Mouse (Mus musculus): ENCODE data around the gene Zfp1. TPM values are rescaled to one million over a fixed set of nuclear protein-coding genes. Genes with fewer than 3 reads are reported as not detected.

Zfp1 gene
- polyA plus RNA-seq, 1 experiment from 2014 or later: 17.5 TPM

DNA sequence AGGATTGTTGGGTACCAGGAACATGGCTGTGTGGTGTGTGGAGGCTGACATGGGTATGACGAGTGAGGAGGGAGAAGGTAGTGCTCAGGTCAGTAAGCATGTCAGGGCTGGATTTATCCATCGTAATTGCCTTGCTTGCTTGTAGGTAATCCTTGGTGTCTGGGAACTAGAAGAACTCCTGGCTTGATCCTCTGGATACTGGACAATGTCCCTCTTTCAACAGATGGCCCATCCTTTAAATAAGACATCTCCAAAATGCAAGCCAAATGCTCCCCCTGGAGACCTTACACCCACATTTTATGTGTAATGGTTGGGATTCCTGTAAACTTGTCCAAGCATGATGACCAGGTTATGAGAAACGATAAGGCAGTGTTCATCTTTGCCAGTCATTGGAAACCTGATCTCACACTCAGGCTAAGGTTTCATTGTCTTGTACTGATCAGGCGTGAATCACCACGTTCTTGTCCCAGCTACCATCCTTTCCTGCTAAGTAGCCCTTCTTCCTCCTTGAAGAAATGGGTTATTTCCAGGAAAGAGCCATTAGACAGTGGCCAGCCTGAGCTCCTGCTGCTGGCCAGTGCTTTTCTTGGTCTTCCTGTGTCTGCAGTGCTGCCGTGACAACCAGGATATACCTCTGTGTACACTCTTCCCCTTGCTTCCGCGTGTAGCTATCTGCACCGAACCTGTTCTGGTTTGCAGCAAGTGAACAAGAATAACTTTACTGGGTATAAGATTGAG, 43.3 kb upstream of the Zfp1 start:
- H3K4me1 ChIP-seq (ENCODE audit: control insufficient read depth in 2 of 2, insufficient read depth in 2 of 2, low read length in 2 of 2): peaks cover 20 to 48% of the 10 kb centered on the region in 2 experiments
- 65% methylated on average over 9 of the region's 9 CpGs for WGBS
- no peak overlapping the region for H3K9ac ChIP-seq (ENCODE audit: low read length)
- H3K4me3 ChIP-seq (ENCODE audit: control insufficient read depth in 1 of 2, insufficient read depth in 1 of 2, low read depth in 1 of 2, low read length in 2 of 2): no peak overlapping the region
- no peak overlapping the region for H3K4me2 ChIP-seq (ENCODE audit: low read length)
- no peaks in the 10 kb centered on the region for H3K9me3 ChIP-seq (ENCODE audit: control insufficient read depth, low read length)
- no peak for ATAC-seq (ENCODE audit: insufficient number of reproducible peaks, insufficient read depth, low FRiP score, low read depth)
- no peaks in the 10 kb centered on the region; the same call in 1 of the 2 replicates for H3K36me3 ChIP-seq (ENCODE audit: control insufficient read depth, insufficient read depth, low read length)
- H3K27ac ChIP-seq (replicated peaks in 1 of 2; ENCODE audit: control insufficient read depth in 1 of 2, insufficient read depth in 1 of 2, low read depth in 2 of 2, low read length in 2 of 2): no peak overlapping the region
- no peaks in the 10 kb centered on the region for H3K27me3 ChIP-seq (ENCODE audit: control insufficient read depth, insufficient read depth, low read length)

DNA sequence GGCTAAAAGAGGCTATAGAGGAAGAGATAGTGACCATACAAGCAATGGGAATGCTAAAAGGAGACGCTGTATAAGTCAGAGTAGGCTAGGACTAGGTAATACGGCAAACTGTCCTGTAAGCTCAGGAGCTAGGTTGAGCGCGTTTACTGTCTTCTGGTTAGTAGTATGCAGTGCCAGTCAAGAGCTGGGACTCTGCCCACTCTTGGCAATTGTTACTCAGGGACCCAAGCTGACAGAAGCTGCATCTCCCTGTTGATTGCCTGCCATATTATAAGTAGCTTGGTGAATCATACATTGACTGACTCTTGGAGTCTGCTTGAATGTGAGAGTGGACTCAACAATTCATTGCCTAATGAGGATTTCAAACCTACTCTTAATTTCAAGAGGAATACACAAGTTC, 41.2 kb upstream of the Zfp1 start:
- Histone ChIP-seq H3K9ac (ENCODE audit: low read length) (no peak overlapping the region), H3K4me2 (ENCODE audit: low read length) (no peak overlapping the region), H3K4me3 (ENCODE audit: control insufficient read depth in 1 of 2, insufficient read depth in 1 of 2, low read depth in 1 of 2, low read length in 2 of 2) (no peak overlapping the region), H3K9me3 (ENCODE audit: control insufficient read depth, low read length) (no peaks in the 10 kb centered on the region), H3K36me3 (ENCODE audit: control insufficient read depth, insufficient read depth, low read length) (no peaks in the 10 kb centered on the region; the same call in 1 of the 2 replicates), H3K27me3 (ENCODE audit: control insufficient read depth, insufficient read depth, low read length) (no peaks in the 10 kb centered on the region), H3K4me1 (ENCODE audit: control insufficient read depth in 2 of 2, insufficient read depth in 2 of 2, low read length in 2 of 2) (peaks cover 5 to 26% of the 10 kb centered on the region in 2 experiments), H3K27ac (replicated peaks in 1 of 2; ENCODE audit: control insufficient read depth in 1 of 2, insufficient read depth in 1 of 2, low read depth in 2 of 2, low read length in 2 of 2) (no peak overlapping the region)
- no peak for ATAC-seq (ENCODE audit: insufficient number of reproducible peaks, insufficient read depth, low FRiP score, low read depth)
- WGBS: 91% methylated on average over 4 of the region's 4 CpGs

DNA sequence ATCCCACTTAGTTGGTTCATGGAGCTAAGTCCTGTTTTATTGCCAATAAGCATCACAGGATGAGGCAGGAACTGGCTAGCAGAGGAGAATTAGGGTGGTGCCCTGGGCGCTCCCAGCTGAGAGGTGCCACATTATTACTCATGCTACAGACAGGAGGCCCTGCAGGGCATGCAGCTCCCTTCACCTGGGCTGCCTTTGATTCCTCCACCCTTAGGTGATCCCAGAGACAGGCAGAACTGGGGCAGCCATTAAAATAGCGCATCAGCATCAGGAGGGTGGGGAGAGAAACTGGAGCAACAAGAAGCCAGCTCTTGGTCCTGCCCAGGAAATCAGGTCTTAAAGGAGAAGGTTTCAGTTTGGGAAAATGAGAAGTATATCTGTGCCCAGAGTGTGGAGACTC, 38.2 kb upstream of the Zfp1 start:
- Histone ChIP-seq H3K9ac (ENCODE audit: low read length) (no peak overlapping the region), H3K27ac (replicated peaks in 1 of 2; ENCODE audit: control insufficient read depth in 1 of 2, insufficient read depth in 1 of 2, low read depth in 2 of 2, low read length in 2 of 2) (no peak overlapping the region), H3K9me3 (ENCODE audit: control insufficient read depth, low read length) (no peaks in the 10 kb centered on the region), H3K4me3 (ENCODE audit: control insufficient read depth in 1 of 2, insufficient read depth in 1 of 2, low read depth in 1 of 2, low read length in 2 of 2) (no peak overlapping the region), H3K36me3 (ENCODE audit: control insufficient read depth, insufficient read depth, low read length) (no peaks in the 10 kb centered on the region; the same call in 1 of the 2 replicates), H3K27me3 (ENCODE audit: control insufficient read depth, insufficient read depth, low read length) (no peaks in the 10 kb centered on the region), H3K4me1 (ENCODE audit: control insufficient read depth in 2 of 2, insufficient read depth in 2 of 2, low read length in 2 of 2) (no peaks in the 10 kb centered on the region; a peak in 1 of 4 replicates), H3K4me2 (ENCODE audit: low read length) (no peak overlapping the region)
- 93% methylated on average over 2 of the region's 2 CpGs for WGBS
- no peak for ATAC-seq (ENCODE audit: insufficient number of reproducible peaks, insufficient read depth, low FRiP score, low read depth)

DNA sequence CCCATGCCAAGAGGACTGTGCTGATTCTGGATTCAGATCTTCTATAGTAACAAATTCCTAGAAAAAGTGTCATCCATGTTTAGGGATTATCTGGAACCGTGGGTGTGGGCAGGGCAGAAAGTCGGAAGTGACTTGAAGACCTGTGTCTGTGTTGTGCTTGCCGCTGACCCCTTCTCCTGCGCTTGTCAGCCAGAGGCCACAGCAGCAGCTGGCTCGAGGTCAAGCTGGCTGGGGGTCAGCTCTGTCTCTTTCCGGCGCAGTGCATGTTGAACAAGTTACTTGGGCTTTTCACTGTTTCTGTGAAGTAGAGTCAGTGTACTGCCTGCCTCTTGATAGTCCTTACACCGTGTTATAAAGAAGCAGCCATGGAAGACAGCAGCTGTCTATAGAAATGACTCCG, 36.2 kb upstream of the Zfp1 start:
- no peak for ATAC-seq (ENCODE audit: insufficient number of reproducible peaks, insufficient read depth, low FRiP score, low read depth)

DNA sequence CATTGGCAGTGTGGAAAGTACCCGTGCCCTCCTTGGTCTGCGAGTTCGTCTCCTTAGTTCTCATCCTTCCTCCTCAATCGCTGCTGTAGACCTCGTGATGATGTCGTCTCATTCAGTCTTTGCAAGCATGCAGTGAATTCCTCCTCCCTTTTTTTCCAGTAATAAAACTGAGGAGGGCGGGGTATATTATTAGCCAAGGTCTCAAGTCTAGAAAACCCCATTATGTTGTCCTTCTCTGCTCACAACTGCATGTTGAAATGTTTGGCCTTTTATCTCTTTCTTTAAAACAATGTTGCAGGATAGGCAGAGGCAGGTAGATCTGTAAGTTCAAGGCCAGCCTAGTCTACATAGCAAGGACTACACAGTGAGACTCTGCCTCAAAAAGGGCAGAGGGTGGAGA, 35.8 kb upstream of the Zfp1 start:
- H3K27ac ChIP-seq (replicated peaks in 1 of 2; ENCODE audit: control insufficient read depth in 1 of 2, insufficient read depth in 1 of 2, low read depth in 2 of 2, low read length in 2 of 2): no peak overlapping the region
- no peaks in the 10 kb centered on the region for H3K9me3 ChIP-seq (ENCODE audit: control insufficient read depth, low read length)
- H3K36me3 ChIP-seq (ENCODE audit: control insufficient read depth, insufficient read depth, low read length): peaks cover 11% of the 10 kb centered on the region
- H3K4me3 ChIP-seq (ENCODE audit: control insufficient read depth in 1 of 2, insufficient read depth in 1 of 2, low read depth in 1 of 2, low read length in 2 of 2): no peak overlapping the region
- H3K4me2 ChIP-seq (ENCODE audit: low read length): no peak overlapping the region
- WGBS: 95% methylated on average over 7 of the region's 7 CpGs
- no peak for ATAC-seq (ENCODE audit: insufficient number of reproducible peaks, insufficient read depth, low FRiP score, low read depth)
- no peak overlapping the region for H3K9ac ChIP-seq (ENCODE audit: low read length)
- no peaks in the 10 kb centered on the region for H3K4me1 ChIP-seq (ENCODE audit: control insufficient read depth in 2 of 2, insufficient read depth in 2 of 2, low read length in 2 of 2)
- H3K27me3 ChIP-seq (ENCODE audit: control insufficient read depth, insufficient read depth, low read length): no peaks in the 10 kb centered on the region

More for the DNA sequence above, 36.2 kb upstream of the Zfp1 start:
- Histone ChIP-seq H3K4me3 (ENCODE audit: control insufficient read depth in 1 of 2, insufficient read depth in 1 of 2, low read depth in 1 of 2, low read length in 2 of 2) (no peak overlapping the region), H3K9me3 (ENCODE audit: control insufficient read depth, low read length) (no peaks in the 10 kb centered on the region), H3K4me2 (ENCODE audit: low read length) (no peak overlapping the region), H3K4me1 (ENCODE audit: control insufficient read depth in 2 of 2, insufficient read depth in 2 of 2, low read length in 2 of 2) (no peaks in the 10 kb centered on the region), H3K27me3 (ENCODE audit: control insufficient read depth, insufficient read depth, low read length) (no peaks in the 10 kb centered on the region), H3K9ac (ENCODE audit: low read length) (no peak overlapping the region), H3K36me3 (ENCODE audit: control insufficient read depth, insufficient read depth, low read length) (peaks cover 8% of the 10 kb centered on the region; the same call in 1 of the 2 replicates), H3K27ac (replicated peaks in 1 of 2; ENCODE audit: control insufficient read depth in 1 of 2, insufficient read depth in 1 of 2, low read depth in 2 of 2, low read length in 2 of 2) (no peak overlapping the region)
- 83% methylated on average over 9 of the region's 9 CpGs for WGBS

DNA sequence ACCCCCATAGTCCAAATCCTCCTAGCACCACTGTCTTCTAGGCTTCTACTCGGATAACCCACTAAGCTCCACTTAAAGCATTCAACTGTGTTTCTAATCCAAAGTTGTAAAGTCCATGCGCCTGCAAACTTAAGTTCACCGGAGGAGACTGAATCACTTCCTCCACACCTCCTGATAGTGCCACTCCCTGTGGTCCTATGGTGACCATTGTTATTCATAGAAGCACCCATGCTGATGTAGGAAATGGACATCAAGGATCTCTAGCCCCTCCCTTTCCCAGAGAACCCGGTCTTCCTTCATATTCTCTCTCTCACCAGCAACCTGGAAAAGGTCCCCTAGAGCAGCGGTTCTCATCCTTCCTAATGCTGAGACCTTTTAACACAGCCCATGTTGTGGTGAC, 30.0 kb upstream of the Zfp1 start:
- Histone ChIP-seq H3K27ac (replicated peaks in 1 of 2; ENCODE audit: control insufficient read depth in 1 of 2, insufficient read depth in 1 of 2, low read depth in 2 of 2, low read length in 2 of 2) (no peak overlapping the region), H3K36me3 (ENCODE audit: control insufficient read depth, insufficient read depth, low read length) (peaks cover 15% of the 10 kb centered on the region), H3K27me3 (ENCODE audit: control insufficient read depth, insufficient read depth, low read length) (no peaks in the 10 kb centered on the region), H3K9me3 (ENCODE audit: control insufficient read depth, low read length) (no peaks in the 10 kb centered on the region), H3K4me1 (ENCODE audit: control insufficient read depth in 2 of 2, insufficient read depth in 2 of 2, low read length in 2 of 2) (peaks cover 2 to 5% of the 10 kb centered on the region in 2 experiments; a peak in 2 of 4 replicates), H3K4me3 (ENCODE audit: control insufficient read depth in 1 of 2, insufficient read depth in 1 of 2, low read depth in 1 of 2, low read length in 2 of 2) (no peak overlapping the region), H3K4me2 (ENCODE audit: low read length) (no peak overlapping the region), H3K9ac (ENCODE audit: low read length) (no peak overlapping the region)
- ATAC-seq (ENCODE audit: insufficient number of reproducible peaks, insufficient read depth, low FRiP score, low read depth): no peak
- WGBS: 68% methylated on average over 5 of the region's 5 CpGs

DNA sequence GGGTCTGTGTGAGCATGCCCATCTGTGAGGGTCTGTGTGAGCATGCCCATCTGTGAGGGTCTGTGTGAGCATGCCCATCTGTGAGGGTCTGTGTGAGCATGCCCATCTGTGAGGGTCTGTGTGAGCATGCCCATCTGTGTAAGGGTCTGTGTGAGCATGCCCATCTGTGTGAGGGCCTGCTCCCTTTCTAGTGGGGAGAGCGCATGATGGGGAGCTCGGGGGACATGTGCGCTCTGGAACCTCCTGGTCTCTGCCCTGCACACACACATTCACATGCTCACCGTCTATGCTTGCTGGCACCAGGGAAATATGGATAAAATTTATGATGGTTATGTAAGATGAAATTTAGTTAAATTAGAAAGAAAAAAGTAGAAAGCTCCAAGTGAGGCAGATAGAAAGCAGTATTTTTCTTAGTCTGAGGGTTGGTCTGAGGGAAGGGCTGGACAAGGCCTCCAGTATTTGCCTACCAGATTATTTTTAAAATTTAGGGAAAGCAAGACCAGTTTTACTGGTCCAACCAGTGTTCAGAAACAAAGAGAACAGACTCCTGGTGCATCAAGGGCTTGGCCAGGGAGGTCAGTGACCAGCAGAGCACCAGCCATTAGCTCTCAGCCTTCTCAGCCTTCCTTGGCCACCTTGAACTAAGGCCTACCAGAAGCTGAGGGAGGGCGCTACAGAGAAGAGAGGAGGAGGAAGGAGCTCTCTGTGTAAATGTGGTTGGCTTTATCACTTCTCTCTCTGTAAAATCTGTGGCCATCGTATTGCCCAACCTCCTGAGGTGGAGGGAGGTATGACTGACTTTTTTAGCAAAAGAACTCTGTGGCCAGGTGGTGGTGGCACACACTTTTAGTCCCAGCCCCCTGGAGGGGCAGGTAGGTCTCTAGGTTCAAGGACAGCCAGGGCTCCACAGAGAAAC, 28.2 kb upstream of the Zfp1 start:
- no peaks in the 10 kb centered on the region for H3K9me3 ChIP-seq (ENCODE audit: control insufficient read depth, low read length)
- no peak overlapping the region for H3K27ac ChIP-seq (replicated peaks in 1 of 2; ENCODE audit: control insufficient read depth in 1 of 2, insufficient read depth in 1 of 2, low read depth in 2 of 2, low read length in 2 of 2)
- H3K36me3 ChIP-seq (ENCODE audit: control insufficient read depth, insufficient read depth, low read length): peaks cover 15% of the 10 kb centered on the region
- no peaks in the 10 kb centered on the region for H3K27me3 ChIP-seq (ENCODE audit: control insufficient read depth, insufficient read depth, low read length)
- peaks cover 4 to 17% of the 10 kb centered on the region in 2 experiments; a peak in 3 of 4 replicates for H3K4me1 ChIP-seq (ENCODE audit: control insufficient read depth in 2 of 2, insufficient read depth in 2 of 2, low read length in 2 of 2)
- H3K4me3 ChIP-seq (ENCODE audit: control insufficient read depth in 1 of 2, insufficient read depth in 1 of 2, low read depth in 1 of 2, low read length in 2 of 2): no peak overlapping the region
- no peak overlapping the region for H3K4me2 ChIP-seq (ENCODE audit: low read length)
- no peak for ATAC-seq (ENCODE audit: insufficient number of reproducible peaks, insufficient read depth, low FRiP score, low read depth)
- H3K9ac ChIP-seq (ENCODE audit: low read length): no peak overlapping the region
- WGBS: 90% methylated on average over 6 of the region's 6 CpGs
